Mouse (Mus musculus): ENCODE measurements around the gene Lin52. TPM values are rescaled to one million over a fixed set of nuclear protein-coding genes. Genes with fewer than 3 reads are reported as not detected.

Gene Lin52
- 10 to 100 TPM; 18.9 to 20.3 TPM for total RNA-seq (2021)
- long read RNA-seq, experiment 1, transcript Lin52-201 (6 exons, 2,270 nt): major isoform, 53 of 64 reads
- long read RNA-seq, experiment 1, partial matches to known transcripts: 1 of 64 reads
- long read RNA-seq, experiment 1, other reads (novel, unspliced or antisense): 10 of 64 reads
- long read RNA-seq, experiment 2, transcript Lin52-201 (6 exons, 2,270 nt): major isoform, 29 of 36 reads
- long read RNA-seq, experiment 2, partial matches to known transcripts: 1 of 36 reads
- long read RNA-seq, experiment 2, other reads (novel, unspliced or antisense): 6 of 36 reads

DNA sequence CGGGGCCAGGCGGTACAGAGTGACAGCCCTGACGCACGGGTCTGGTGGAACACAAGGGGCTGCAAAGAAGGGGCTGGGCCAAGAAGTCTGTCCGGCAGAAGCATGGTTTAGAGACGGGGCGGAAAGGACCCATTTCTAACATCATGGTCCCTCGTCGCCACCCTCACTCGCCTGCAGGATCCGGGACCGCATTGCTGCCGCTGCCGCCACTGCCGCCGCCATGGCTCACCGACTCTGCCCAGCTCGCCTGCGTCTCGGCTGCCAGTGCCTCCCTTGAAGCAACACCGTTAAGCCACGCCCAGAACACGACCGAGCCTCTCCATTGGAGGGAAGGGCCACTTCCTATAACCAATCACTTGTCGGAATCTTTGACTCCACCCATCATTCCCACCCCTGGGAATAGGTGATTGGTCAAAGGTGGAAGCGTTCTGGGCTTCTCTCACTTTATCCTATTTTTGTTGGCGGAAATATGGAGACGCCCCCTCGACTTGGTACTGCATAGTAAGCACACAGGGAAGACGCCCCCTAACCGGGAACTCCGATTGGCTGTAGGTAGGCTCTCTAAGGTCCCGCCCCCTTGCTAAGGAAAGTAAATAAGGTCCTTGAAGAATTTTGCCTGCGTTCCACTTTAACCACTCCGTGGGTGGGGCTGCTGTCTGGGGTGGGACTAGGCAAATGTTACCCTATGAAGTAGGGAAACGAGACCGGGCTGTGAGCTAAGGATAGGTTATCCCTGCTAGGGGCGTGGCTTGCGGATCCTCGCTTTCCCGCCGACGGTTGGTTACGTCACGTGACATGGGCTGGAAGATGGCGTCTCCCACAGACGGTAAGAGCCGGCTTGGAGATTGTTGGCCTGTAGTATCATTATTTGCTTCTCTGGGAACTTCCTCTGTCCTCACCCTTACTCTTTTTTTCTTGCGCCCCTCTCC, at the start of gene Lin52, which contains the start of gene Aldh6a1:
Gene Lin52, plus strand, starts transcription at position 705 of the 929 bp plus-strand sequence.
Gene Aldh6a1, minus strand, starts transcription at position 287 of the 929 bp plus-strand sequence.
- intact Hi-C loops (cut with DNase I): no loop called here
- peak; percentile 96 to 100 for DNase-seq (ENCODE audit: low spot score in 2 of 2)

DNA sequence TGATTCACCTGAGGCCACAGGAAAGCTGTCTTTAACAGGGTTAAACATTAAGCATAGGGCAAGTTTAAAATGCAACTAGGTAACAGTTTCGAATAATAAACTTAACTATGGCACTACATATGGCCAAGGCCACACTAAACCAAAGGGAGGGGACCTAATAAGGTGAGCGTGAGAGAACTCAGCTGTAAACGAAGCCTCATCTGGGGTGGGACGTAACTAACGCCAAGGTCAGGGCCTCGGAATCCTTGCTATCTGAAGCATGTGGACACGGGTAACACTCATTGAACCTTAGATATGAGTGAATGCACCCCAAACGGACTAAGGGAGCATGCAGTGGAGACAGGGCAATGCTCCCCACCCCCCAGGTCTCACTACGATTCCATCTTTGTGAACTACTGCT, 48.3 kb upstream of the Lin52 start:
- intact Hi-C loops (cut with DNase I): no loop called here
- no peak for DNase-seq (ENCODE audit: low spot score in 2 of 2)

DNA sequence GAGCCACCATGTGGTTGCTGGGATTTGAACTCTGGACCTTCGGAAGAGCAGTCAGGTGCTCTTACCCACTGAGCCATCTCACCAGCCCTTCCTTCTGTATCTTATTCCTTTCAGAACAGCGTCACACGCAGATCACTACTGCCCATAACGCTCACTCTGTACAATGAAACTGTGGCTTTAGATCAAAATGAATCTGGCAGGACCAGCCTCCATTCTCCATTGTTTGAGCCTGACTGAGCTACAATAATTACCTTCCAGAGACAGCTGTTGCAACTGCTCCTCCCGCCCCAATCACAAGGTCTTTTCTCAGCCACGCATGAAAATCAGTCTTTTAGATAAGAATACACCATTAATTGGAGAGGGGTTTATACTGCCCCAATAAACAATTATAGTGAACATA, 46.7 kb upstream of the Lin52 start:
- intact Hi-C loops (cut with DNase I): no loop called here

DNA sequence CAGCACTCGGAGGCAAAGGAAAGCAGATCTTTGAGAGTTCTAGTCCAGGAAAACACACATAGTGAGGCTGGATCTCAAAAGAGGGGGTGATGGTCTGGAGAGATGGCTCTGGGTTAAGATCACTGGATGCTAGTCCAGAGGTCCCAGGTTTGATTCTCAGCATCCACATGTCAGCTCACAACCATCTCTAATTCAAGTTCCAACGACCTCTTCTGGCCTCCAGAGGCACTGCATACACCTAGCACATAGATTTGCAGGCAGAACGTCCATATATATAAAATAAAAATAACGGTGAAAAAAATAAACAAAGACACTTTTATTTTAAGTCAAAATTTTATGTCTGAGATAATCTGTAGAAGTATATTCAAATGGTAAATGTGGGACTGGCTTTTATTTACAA, 44.0 kb upstream of the Lin52 start:
- DNase-seq (ENCODE audit: low spot score in 2 of 2): no peak
- intact Hi-C loops (cut with DNase I): no loop called here

More for the DNA sequence above, 46.7 kb upstream of the Lin52 start:
- no peak for DNase-seq (ENCODE audit: low spot score in 2 of 2)

DNA sequence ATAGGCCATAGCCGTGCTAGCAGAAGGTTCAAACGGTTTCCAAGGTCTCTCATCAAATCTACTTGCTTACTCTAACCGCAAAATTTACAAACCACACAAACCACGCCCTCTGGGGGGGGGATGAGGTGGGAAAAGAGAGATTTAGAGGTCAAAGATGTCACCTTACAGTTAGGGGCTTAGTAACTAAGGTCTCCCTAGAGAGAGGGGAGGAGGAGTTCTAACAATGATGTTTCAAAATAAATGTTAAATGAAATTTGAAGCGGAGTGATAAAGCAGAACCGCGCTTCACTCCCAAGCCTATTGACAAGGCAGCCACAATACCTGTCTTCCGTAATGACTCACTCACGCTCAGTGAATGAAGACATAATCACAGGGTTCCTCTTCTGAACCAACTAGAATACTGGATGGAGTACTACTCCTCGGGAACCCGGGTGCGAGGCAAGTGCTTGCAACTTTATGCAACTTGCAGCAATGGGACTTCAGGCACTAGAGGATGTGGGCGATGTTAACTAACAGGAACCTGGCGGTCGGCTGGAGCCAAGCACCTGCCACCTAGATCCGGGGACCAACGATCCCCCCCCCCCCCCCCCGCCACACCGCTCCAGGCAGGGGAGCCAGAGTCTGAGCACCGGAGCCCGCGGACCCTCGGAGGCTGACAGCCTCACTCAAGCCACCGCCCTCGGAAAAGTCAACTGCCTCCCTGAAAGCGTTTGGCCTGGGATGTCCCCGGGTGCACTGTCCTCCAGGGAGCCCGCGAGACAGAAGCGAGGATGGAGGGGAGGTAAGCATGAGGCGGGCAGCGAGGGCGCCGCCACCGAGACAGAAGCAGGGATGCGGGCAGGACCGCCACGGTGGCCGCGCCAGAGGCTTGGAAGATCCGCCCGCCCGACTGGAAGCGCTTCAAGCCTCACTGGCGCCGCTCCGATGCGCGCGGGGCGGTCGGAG, 43.1 kb upstream of the Lin52 start:
- DNase-seq (ENCODE audit: low spot score in 2 of 2): peak; percentile 20 to 46
- intact Hi-C loops (cut with DNase I): no loop called here

DNA sequence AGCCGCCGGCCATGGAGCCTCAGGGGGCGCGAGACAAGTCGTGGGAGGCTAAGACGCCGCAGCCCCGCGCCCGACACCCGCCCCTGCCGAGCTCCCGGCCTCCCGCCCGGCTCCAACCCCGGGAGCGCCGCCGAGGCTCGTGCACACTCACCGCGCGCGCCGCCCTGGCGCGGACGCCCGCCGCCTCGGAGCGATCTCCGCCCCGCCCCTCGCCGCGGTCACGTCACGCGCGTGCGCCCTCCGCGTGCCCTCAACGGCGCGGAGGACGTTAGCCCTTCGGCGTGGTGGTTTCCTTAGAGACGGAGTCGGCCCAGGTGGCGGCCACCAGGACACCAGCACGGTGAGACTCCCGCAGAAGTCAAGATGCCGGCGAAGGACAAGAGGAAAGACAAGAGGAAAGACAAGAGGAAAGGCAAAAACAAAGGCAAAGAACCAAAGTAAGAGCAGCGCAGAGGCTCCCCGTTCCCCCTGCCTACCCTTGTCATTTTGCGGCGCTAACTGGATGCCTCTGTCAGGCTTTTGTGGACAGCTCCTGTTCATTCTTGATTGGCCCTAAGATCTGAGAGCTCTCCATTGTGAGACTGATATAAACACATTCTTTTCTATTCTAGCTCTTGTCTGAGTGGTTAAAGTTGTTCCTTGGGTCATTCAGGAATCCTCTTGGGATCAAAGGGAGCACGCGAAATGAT, 42.3 kb upstream of the Lin52 start, which contains the start of the genes Entpd5 and Bbof1:
Gene Entpd5, minus strand, starts transcription at position 211 of the 689 bp plus-strand sequence.
Gene Bbof1, plus strand, starts transcription at position 253 of the 689 bp plus-strand sequence.
- intact Hi-C loops (cut with DNase I): no loop called here
- DNase-seq (ENCODE audit: low spot score in 2 of 2): peak; percentile 90 to 91

DNA sequence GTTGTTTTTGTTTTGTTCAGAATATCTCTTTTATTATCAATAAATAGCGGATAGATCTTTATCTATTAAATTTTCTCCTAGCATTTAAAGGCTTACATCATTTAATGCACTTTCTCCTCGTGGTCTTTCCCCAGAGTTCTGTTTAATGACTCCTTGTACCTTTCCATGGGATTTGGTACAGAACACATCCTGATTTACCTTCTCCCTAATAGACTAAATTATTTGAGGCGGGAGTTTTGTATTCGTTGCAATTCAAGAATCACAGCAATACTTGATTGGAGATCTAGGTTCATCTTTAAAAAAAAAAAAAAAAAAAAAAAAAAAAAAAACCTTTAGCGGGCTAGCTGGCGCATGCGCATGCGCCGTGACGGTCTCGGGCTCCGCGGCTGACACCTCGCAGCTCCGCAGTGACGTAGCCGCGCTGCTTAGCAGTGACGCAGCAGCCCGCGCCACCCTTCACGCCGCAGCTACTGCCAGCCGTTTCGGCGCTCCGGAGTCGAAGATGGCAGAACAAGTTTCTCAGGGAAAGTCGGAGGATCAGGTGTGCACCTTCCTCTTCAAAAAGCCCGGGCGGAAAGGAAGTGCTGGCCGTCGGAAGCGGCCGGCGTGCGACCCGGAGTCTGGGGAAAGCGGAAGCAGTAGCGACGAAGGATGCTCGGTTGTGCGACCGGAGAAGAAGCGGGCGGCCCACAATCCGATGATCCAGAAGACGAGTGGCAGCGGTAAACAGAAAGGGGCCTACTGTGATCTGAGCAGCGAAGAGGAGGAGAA, 34.2 kb upstream of the Lin52 start, which contains the start of gene Rnf113a2:
Gene Rnf113a2, plus strand, starts transcription at position 363 of the 771 bp plus-strand sequence.
- intact Hi-C loops (cut with DNase I): no loop called here
- peak; percentile 86 to 88 for DNase-seq (ENCODE audit: low spot score in 2 of 2)

DNA sequence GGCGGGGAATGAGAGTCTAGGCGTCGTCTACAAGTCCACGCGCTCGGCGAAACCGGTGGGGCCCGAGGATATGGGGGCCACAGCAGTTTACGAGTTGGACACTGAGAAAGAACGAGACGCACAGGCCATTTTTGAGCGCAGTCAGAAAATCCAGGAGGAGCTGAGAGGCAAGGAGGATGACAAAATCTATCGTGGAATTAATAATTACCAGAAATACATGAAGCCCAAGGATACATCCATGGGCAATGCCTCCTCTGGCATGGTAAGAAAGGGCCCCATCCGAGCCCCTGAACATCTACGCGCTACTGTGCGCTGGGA, 33.7 kb upstream of the Lin52 start:
- intact Hi-C loops (cut with DNase I): no loop called here
- no peak for DNase-seq (ENCODE audit: low spot score in 2 of 2)

DNA sequence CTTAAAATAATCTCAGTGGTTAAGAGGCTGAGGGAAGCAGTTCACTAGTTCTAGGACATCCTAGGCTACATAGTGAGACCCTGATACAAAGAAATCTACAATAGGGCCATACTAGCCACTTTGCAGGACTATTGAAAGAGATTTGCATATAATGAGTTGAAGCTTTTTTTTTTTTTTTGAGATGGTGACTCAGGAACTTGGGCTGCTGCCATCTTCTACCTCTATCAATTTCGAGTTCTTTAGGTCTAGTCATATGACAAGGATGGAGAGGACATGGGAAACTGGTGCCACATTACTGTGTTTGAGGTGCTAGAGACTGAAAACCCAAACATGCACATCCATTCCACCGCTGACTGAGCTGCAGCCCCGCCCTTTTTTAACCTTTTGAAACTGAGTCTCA, 27.2 kb upstream of the Lin52 start:
- intact Hi-C loops (cut with DNase I): no loop called here
- no peak for DNase-seq (ENCODE audit: low spot score in 2 of 2)

DNA sequence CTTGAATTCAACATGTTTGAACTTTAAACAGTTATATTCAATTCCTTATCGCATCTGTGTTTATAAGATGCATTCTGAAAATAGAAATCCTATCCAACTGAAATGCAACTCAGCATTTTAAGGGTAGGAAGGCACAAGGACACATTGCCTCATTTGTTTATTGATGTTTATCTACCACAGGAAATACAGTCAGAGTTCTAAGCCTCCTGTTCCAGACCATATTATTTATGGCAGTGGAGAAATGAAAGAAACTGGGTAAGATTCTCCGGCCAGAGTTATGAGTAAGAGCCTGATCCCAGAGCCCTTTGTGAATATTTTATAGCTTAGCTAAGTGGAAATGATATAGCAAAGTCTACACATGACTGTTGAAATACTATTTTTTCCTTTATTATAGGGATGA, 21.4 kb upstream of the Lin52 start:
- intact Hi-C loops (cut with DNase I): no loop called here
- no peak for DNase-seq (ENCODE audit: low spot score in 2 of 2)

DNA sequence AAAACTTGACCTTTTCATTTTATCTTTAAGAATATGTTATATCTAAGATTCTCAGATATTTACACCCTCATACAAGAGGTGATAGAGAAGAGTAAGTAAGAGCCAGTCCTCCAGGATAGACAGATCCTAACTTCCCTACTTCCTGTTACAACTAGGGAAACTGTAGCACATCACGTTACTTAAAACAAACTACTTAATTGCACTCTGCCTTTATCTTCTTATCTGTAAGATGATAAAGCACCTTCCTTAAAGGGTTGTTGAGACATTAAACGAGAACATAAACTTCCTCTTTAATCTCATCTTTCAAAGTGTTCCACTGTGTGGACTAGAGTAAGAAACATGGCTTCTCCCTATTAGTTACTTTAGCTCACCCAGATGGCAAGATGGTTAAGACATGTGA, 12.5 kb upstream of the Lin52 start:
- no peak for DNase-seq (ENCODE audit: low spot score in 2 of 2)
- intact Hi-C loops (cut with DNase I): no loop called here

DNA sequence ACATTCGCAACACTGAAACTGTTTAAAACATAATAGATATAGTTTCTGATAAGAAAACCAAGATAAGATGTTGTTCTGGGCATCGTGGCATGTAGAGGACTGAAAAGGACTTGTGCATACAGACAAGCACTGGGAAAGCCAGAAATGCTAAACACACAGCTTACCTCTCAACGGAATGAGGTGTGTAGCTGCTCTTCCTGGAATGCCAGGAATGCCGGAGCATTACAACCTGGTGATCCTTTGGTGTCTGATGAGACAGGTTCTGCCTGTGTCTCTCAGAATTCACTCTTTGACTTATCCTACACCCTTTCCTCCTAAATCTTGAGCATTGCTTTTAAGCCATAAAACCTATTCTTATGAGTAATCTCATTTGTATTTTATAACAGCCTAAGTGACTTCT, 8.7 kb upstream of the Lin52 start:
- no peak for DNase-seq (ENCODE audit: low spot score in 2 of 2)
- intact Hi-C loops (cut with DNase I): no loop called here

DNA sequence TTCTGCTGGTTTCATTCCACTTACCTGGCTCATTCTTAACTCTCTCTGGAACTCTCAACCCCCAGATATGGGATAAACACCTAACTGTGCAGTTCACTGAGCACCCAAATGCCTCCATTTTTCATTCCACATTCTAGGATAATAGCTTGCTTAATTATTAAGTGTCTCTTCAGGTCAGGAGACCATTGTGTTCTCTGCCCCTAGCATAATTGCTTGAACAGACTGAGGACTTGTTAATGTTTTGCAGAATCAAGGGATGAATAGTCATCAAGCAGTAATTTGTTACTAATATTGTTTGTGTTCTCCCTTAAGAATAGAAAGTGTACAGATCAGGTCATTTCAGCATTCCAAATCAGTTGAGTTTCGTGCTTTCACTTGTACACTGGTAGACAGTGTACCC, 3.8 kb upstream of the Lin52 start:
- intact Hi-C loops (cut with DNase I): no loop called here
- no peak for DNase-seq (ENCODE audit: low spot score in 2 of 2)

DNA sequence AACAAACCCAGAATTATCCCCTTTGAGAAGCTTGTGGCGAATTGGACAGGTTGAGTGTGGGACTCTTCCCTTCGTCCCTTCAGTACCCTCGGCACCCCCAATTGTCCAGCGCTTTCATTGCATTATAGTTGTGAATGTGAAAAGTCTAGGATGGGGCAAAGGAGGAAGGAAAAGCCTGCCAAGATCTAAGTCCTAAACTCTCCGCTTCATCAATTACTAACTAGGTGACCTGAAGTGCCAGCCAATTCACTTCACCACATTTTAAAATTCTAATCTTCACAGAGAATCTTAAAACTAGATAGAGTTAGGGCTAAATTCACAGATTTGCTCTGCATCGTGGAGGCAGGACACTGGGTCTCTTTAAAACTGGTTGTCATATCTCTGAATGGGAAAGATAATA, 3.0 kb upstream of the Lin52 start:
- no peak for DNase-seq (ENCODE audit: low spot score in 2 of 2)
- intact Hi-C loops (cut with DNase I): no loop called here

DNA sequence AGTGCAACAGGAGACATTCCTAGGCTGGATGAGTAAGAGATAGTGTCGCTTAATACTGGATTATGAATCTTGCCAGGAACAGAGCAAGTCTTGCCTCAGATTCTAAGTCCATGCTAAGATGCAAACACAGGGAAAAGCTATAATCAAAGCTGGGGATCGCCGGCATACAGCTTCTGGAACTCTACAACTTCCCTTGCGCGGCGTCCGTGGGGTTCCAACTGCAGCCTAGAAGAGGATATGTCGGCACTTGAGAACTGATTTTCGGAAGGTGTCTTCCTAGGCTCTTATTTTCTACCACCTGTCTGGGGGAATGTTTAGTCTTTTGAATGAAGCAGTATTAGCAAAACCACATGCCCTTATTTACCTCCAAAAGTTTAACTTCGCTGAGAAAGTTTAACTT, 1.3 kb upstream of the Lin52 start:
- no peak for DNase-seq (ENCODE audit: low spot score in 2 of 2)
- intact Hi-C loops (cut with DNase I): no loop called here

DNA sequence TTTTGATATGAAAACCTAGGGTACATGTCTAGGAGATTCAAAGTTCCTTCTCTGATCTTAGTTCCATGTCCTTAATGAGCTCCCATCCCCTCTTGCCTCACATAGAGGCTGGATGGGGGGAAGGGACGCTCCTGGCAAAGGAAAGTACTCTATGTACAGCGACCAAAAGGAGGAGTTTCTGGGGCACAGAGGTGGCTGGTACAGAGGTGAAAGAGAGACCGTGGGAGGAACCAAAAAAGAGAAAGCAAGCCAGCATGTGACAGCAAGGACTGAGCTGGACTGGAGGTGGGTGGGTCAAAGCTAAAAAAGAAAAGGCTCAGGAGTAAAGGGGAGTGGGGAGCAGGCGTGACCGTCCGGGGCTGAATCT, 888 bp upstream of the Lin52 start:
- intact Hi-C loops (cut with DNase I): no loop called here
- DNase-seq (ENCODE audit: low spot score in 2 of 2): peak in 1 of 2 experiments; percentile 27

DNA sequence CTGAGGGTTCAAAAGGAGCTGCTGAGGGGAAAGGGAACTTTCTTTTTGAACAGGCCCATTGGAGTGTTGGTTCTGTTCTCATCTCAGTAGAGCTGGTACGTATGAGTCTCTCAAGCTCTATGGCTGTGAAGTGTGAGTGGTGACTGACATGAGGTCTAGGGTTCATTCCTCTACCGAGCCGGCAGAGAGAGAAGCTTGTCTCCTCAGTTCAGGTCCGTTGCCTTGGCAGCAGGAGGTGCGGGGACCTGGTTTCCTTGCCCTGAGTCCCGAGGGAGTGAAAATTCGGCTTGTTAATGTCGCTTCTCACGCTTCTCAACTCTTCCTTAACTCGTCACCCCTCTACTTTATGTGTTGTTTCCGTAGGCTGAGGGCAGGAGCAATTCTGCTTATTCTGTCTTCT, 579 bp downstream of the Lin52 start:
- intact Hi-C loops (cut with DNase I): no loop called here
- DNase-seq (ENCODE audit: low spot score in 2 of 2): peak in 1 of 2 experiments; percentile 12

DNA sequence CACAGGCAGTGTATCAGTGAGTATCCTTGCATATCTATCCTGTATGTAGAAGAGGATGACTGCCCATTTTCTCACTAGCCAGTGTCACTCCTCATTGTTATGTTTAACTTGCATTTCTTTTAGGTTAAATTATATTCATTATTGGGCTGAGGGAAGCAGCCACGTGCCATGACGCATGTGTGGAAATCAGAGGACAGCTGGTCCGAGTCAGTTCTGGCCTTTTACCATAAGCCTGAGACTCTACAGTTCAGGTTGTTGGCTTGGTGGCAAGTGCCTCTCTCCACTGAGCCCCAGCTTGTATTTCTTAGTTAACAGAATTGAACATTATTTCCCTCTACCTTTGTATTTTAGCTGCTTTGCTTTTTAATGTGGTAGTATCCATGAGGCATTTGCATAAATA, 5.7 kb downstream of the Lin52 start:
- intact Hi-C loops (cut with DNase I): no loop called here
- DNase-seq (ENCODE audit: low spot score in 2 of 2): no peak

Measured in left cerebral cortex, postnatal 14 days (tissue).